Mouse (Mus musculus): ENCODE data around the gene Rbpj.
A peak's percentile ranks its signal among the peaks of the same experiment; 100 is the strongest.

The Rbpj gene

DNA sequence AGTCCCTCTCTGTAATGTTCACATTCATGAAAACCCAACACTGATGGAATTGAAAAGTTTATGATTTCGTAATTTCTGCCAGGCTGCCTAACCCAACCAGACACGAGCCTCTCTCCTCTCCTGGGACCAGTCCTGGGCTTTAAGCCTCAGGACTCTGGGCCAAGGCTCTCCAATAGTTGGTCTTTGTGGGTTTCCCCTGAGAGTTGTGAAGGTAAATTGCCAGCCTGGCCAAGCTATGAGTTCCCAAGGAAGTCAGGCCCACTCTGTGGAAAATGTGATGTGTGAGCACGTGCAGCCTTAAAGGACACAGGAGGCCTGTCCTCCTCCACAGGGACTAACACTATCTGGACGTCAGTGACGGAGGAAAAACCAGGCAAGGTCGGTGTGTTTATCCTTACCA, 85.4 kb downstream of the Rbpj start:
- no peak for DNase-seq (ENCODE audit: low spot score)

DNA sequence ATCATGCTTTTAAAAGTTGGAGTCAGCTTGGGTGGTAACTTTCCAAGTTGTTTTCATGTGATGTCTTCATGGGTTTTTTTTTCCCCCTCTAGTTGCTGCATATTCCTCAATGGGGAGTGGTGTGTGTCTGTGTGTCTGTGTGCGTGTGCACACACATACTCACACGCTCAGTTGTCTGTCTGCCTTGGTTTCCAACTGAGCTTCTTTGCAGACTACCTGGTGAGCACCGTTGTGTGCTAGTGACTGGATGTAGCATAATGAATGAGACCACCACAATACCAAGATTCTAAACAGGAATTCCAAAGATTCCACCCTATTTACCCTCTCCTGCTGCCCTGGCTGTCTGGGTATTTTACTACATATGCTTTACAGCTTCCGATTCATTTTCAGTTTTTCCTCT, 86.0 kb downstream of the Rbpj start:
- DNase-seq (ENCODE audit: low spot score) = no peak

- DNase-seq (ENCODE audit: low spot score) = no peak
These were observed 87.3 kb downstream of the Rbpj start for GRCm38 (mm10) chr5:53553281-53553680.

DNA sequence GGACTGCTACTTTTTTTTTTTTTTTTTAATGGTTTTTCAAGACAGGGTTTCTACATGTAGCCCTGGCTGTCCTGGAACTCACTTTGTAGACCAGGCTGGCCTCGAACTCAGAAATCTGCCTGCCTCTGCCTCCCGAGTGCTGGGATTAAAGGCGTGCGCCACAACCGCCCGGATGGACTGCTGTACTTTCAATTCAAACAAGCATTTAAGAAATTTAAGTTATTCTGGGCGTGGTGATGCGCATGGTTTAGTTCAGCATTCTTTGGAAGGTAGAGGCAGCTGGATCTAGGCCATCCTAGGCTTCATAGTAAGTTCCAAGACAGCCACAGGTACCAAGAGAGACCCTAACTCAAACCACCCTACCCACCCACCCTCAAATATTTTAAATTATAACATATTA, 88.2 kb downstream of the Rbpj start:
- DNase-seq (ENCODE audit: low spot score) = no peak

DNA sequence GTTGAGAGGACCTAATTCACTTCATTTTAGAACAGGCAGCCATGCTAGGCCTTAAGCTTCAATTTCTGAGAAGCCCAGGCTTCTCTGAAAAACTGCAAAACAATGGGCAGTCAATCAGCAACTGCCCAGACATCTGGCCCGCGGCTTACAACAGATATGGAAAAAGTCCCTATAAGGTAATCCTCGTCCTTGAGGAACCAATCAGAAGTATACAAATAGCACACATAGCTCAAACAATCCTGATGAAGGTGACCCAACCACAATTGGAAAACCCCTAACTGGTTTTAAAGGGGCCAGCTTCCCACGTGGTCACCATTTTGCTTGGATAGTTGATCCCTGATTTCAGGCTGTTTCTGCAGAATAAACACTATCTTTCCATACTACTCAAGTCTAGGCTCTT, 89.0 kb downstream of the Rbpj start:
- no peak for DNase-seq (ENCODE audit: low spot score)

DNA sequence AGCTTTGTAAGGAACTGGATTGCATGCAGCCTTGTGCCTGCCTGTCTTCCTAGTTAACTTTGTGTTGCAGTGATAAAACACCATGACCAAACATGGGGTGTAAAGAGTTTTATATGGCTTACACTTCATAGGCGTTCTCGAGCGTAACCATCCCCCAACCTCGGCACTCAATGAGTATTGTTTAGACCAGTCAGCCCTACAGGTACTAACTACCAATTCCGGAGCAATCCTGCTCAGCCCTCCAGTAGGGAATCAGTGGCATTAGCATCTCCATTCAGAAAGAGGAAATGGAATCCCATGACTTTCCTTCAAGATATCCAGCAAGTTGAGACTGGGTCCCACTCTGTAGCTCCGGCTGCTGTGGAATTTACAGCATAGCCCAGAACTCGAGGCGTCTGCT, 89.5 kb downstream of the Rbpj start:
- no peak for DNase-seq (ENCODE audit: low spot score)

- no peak for DNase-seq (ENCODE audit: low spot score)
These were observed 90.0 kb downstream of the Rbpj start for GRCm38 (mm10) chr5:53555929-53556328.

DNA sequence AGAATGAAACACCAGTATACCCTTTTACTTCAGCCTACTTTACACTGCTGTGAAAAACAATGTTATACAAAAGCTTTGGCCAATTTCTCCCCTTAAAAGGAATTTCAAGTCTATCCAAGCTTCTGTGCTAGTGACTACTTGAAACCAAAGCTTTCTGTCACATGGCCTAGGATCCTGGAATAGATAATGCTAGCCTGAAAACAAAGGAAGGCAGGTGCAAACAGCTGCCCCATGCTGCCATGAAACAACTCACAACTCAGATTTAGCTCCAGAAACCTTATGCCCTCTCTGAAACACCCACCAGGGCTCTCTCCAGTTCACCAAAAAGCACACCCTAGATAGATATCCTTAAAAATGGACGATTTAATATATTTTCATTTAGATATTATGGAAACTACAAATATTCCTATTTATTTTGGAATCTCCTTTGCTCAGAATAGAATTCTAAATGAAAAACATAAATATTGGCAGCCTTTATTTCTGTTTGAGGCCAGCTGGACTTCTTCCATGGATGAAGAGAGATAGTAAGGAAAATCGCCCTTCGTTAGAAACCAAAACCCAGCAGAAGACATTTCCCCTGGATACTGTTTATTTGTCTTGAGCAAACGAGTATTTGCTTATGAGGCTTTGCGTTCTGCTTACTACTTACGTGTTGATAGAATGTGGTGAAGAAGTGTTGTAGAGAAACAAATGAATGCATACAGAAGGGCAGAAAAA, 91.8 kb downstream of the Rbpj start:
- no peak for DNase-seq (ENCODE audit: low spot score)

- no peak for DNase-seq (ENCODE audit: low spot score)
These were observed 95.2 kb downstream of the Rbpj start for GRCm38 (mm10) chr5:53561160-53561559.

- no peak for DNase-seq (ENCODE audit: low spot score)
These were observed 98.4 kb downstream of the Rbpj start for GRCm38 (mm10) chr5:53564309-53564708.

- no peak for DNase-seq (ENCODE audit: low spot score)
These were observed 99.4 kb downstream of the Rbpj start for GRCm38 (mm10) chr5:53565213-53565794.

- peak; percentile 23 for DNase-seq (ENCODE audit: low spot score)
These were observed 100.6 kb downstream of the Rbpj start for GRCm38 (mm10) chr5:53566485-53567083.

DNA sequence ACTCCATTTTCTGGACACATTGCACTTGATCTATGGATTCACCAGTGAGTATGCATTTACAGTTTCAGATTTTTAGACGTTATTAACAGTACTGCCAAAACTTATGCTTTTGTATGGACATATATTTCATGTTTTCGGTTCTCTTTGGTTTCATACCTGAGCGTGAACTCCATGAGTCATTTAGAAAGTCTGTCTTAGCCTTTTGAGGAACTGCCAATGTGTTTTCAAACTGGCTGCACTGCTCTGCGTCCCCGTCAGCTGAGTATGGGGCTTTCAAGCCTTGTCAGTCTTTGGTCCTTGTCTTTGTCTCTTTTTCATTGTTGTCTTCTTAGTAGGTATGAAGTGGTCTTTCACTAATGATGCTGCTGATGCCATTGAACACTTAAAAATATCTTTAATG, 106.5 kb downstream of the Rbpj start:
- no peak for DNase-seq (ENCODE audit: low spot score)

- DNase-seq (ENCODE audit: low spot score) = no peak
These were observed 109.0 kb downstream of the Rbpj start for GRCm38 (mm10) chr5:53574883-53575442.

DNA sequence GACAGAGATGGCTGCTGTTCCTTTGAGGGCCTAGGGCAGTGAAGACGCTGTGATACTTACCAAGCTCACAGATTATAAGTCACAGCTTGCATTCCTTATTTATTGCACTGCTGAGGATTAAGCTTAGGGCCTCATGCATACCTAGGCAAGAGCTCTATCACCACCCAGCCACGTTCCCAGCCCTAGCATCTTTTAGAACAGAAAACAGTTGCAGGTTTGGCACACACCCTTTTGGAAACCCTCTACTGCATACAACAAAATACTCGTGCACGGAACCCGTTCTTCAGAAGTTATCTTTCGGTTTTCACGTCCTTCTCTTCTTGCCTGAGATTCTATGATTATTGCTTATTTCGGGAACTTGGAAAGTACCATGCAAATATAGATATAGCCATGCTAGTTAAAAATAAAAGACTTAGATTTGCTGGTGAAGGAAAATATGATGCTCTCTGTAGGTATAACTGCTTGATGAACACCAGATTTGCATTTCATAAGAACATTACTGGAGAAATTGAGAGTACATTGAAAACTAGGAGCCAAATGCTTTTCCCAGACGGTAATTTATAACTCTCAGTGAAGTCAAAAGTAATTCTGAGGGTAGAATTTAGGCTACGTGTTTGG, 111.4 kb downstream of the Rbpj start:
- DNase-seq (ENCODE audit: low spot score) = no peak

GRCm38 (mm10) chr5:53584069-53584767, 118.3 kb downstream of the Rbpj start:
- no peak for DNase-seq (ENCODE audit: low spot score)

GRCm38 (mm10) chr5:53588421-53589171, 122.6 kb downstream of the Rbpj start:
- no peak for DNase-seq (ENCODE audit: low spot score)

GRCm38 (mm10) chr5:53589172-53589960, 123.4 kb downstream of the Rbpj start:
- DNase-seq (ENCODE audit: low spot score) = peak; percentile 93

GRCm38 (mm10) chr5:53590179-53590765, 124.3 kb downstream of the Rbpj start:
- DNase-seq (ENCODE audit: low spot score) = peak; percentile 90

All from T-cell, adult 2 months (primary cell).